ENCODE assay signal across 17 mouse cellular contexts in the genomic region with DNA sequence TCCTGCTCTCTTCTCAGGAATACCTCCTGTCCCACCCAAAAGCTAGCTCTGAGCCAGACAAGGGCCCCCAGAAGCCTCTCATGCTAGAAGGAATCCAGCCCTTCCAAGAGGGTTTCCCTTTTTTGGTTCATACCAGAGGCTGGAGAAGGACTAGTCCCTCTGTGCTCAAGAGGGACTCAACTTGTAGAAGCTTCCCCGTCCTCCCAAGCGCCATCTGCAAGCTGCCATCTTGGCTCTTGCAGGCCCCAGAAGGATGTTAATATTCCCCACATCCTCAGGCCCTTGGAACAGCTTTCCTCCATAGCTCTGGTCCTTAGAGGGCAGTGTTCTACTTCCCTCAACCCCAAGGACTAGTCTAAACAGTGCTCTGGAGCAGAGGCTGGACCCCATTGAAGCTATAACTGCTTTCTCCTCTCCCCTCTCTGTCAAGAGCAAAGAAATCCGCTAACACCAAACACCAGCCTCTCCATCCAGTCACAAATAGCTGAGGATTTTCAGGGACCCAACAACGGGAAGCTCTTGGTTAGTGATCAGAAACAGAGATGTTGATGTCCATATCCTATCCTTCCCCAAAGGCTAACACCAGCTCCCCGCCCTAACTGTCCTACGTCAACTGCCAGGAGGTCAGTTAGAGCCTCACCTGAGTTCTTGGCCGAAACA. TPM values are rescaled to one million over a fixed set of nuclear protein-coding genes. Genes with fewer than 3 reads are reported as not detected.
"Had no signal": no experiment of that assay in that cellular context is flagged by ENCODE, and none has a peak within 500 bp of the region (broad histone marks: within the 10 kb centered on the region; RNA-seq: fewer than 3 reads in every experiment).

No protein-coding gene starts in this region.

- H3K4me2 ChIP-seq: neural tube, embryonic 12.5 days; neural tube, embryonic 13.5 days; neural tube, embryonic 15.5 days; stomach, embryonic 15.5 days had no signal

- DNase-seq: retina, postnatal 1 day; right cerebral cortex, adult 18-20 months; right cerebral cortex, postnatal 14 days; right cerebral cortex, postnatal 25 days; right cerebral cortex, postnatal 4 days; spleen, adult 18-20 months; thymus, adult 18-20 months; thymus, adult 2 months; thymus, postnatal 14 days; thymus, postnatal 25 days; thymus, postnatal 36 days; thymus, postnatal 4 days had no signal

- H3K27ac ChIP-seq: neural tube, embryonic 12.5 days; neural tube, embryonic 13.5 days; neural tube, embryonic 15.5 days; stomach, embryonic 15.5 days had no signal

- H3K27me3 ChIP-seq: neural tube, embryonic 12.5 days; neural tube, embryonic 13.5 days; neural tube, embryonic 15.5 days; stomach, embryonic 15.5 days had no signal

- H3K4me3 ChIP-seq: neural tube, embryonic 12.5 days; neural tube, embryonic 13.5 days; neural tube, embryonic 15.5 days; stomach, embryonic 15.5 days had no signal

- H3K9me3 ChIP-seq: neural tube, embryonic 12.5 days; neural tube, embryonic 13.5 days; neural tube, embryonic 15.5 days; stomach, embryonic 15.5 days had no signal

- H3K9ac ChIP-seq: neural tube, embryonic 12.5 days; neural tube, embryonic 13.5 days; neural tube, embryonic 15.5 days; stomach, embryonic 15.5 days had no signal

- H3K4me1 ChIP-seq: neural tube, embryonic 12.5 days had no signal

- H3K36me3 ChIP-seq: stomach, embryonic 15.5 days had no signal

RNA-seq across cellular contexts. Expression of gene Lhfpl4, which starts 26.7 kb away (rescaled TPM):
- total RNA-seq: neutrophil, adult 5-6 weeks had no signal
